Mouse (Mus musculus) testis, adult 2 months (tissue): Measurements from ENCODE around the gene Trio.

Source experiments
- CTCF ChIP-seq: fragments of 200-500 bp; IDR thresholded peaks from 2 replicates; pipeline ENCODE4 v1.5.1; 2012; ENCODE audit warnings: low read depth, mild to moderate bottlenecking, inconsistent platforms, low read length, moderate library complexity; ENCODE audit not compliant: control insufficient read depth, insufficient read depth, insufficient replicate concordance
- POLR2A ChIP-seq: fragments of 200-500 bp; IDR thresholded peaks from 2 replicates; pipeline ENCODE4 v1.6.1; 2012; ENCODE audit warnings: low read depth, mild to moderate bottlenecking, inconsistent platforms, low read length, moderate library complexity; ENCODE audit not compliant: control insufficient read depth

DNA sequence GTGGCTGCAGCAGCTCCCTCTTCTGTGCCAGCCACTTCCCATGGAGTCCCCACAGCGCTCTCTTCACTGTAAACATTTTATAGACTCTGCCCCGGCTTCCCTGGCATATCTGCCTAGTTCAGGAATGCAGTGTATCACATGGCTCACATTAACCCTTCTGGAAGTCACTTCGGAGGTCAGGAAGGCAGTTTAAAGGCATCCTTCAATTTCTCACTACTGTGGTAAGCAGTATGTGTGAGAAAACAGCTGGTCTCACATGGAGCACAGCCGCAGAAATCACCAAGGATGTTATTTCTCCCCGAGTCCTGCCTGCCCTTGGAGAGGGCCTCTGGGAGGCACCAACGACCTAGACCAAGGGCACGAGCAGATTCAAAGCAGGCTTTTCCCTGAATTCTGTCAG, 215.4 kb downstream of the Trio start:
- no peak for TF ChIP-seq POLR2A
- TF ChIP-seq CTCF: no peak
